Mouse (Mus musculus): ENCODE results near the gene Ifna15. TPM values are rescaled to one million over a fixed set of nuclear protein-coding genes. Genes with fewer than 3 reads are reported as not detected.

Ifna15 gene
- polyA plus RNA-seq, 1 experiment from 2014 or later: not detected

GRCm38 (mm10) chr4:88515250-88515649, 42.8 kb downstream of the Ifna15 start:
- whole genome bisulfite sequencing: 40% methylated on average over 2 of the region's 2 CpGs
- peaks cover 5% of the 10 kb centered on the region for H3K4me1 ChIP-seq (ENCODE audit: insufficient read depth)
- no peak for ATAC-seq (ENCODE audit: insufficient read depth)
- H3K9ac ChIP-seq: no peak overlapping the region
- H3K4me2 ChIP-seq: no peak overlapping the region
- H3K9me3 ChIP-seq (ENCODE audit: low read depth, low read length): no peaks in the 10 kb centered on the region
- DNase-seq: no peak
- no peak overlapping the region for H3K27ac ChIP-seq (ENCODE audit: low read depth)
- no peaks in the 10 kb centered on the region for H3K27me3 ChIP-seq (ENCODE audit: insufficient read depth, low read length)
- H3K36me3 ChIP-seq (ENCODE audit: insufficient read depth): no peaks in the 10 kb centered on the region
- H3K4me3 ChIP-seq (ENCODE audit: low read depth, low read length): no peak overlapping the region
- no peak for TF ChIP-seq CTCF (IDR thresholded peaks at IDR 0.05; ENCODE audit: low read depth)

DNA sequence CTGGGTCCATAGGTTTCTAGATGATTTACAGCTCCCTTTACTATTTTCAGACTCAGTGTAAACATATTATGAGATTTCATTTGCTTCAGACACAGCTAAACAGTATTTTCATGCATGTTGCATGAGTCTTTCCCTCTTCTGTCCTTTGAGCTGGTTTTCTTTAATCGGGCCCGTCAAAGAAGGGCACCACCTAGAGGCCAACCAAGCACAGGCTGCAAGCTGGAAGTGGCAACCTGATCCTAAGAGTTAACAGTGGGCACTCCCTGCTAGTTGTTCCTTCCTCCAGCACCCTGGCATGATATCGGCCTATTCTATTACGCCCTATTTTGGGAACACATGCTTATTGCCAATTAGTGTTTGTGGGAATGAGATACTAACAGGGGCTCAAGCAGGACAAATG, 43.6 kb downstream of the Ifna15 start:
- H3K27ac ChIP-seq (ENCODE audit: low read depth): no peak overlapping the region

DNA sequence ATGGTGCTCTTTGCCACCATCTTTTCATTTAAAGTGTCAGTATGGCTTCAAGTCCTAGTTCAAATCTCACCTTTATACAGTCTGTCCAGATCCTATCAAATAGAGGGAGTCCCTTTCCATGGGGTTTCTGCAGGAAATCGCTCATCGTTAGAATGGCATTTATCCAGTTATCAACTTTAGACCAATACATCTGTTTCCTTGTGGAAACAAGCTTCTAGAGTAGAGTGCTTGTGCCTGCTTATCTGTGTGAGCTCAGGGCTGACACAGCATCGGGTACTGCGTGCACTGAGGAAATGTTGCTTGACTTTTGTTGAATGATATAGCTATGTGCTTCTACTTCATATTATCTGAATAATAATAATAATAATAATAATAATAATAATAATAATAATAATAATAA, 44.3 kb downstream of the Ifna15 start:
- Histone ChIP-seq H3K9ac (no peak overlapping the region), H3K36me3 (ENCODE audit: insufficient read depth) (no peaks in the 10 kb centered on the region), H3K4me1 (ENCODE audit: insufficient read depth) (peaks cover 5% of the 10 kb centered on the region), H3K4me2 (no peak overlapping the region), H3K9me3 (ENCODE audit: low read depth, low read length) (no peaks in the 10 kb centered on the region), H3K27ac (ENCODE audit: low read depth) (no peak overlapping the region), H3K4me3 (ENCODE audit: low read depth, low read length) (no peak overlapping the region), H3K27me3 (ENCODE audit: insufficient read depth, low read length) (no peaks in the 10 kb centered on the region)
- ATAC-seq (ENCODE audit: insufficient read depth) (no peak), DNase-seq (no peak)
- TF ChIP-seq CTCF (IDR thresholded peaks at IDR 0.05; ENCODE audit: low read depth): no peak
- 86% methylated on average over 4 of the region's 4 CpGs for WGBS

More for the DNA sequence above, 43.6 kb downstream of the Ifna15 start:
- Histone ChIP-seq H3K27me3 (ENCODE audit: insufficient read depth, low read length) (no peaks in the 10 kb centered on the region), H3K9ac (no peak overlapping the region), H3K4me2 (no peak overlapping the region), H3K4me3 (ENCODE audit: low read depth, low read length) (no peak overlapping the region), H3K9me3 (ENCODE audit: low read depth, low read length) (no peaks in the 10 kb centered on the region), H3K4me1 (ENCODE audit: insufficient read depth) (peaks cover 5% of the 10 kb centered on the region), H3K36me3 (ENCODE audit: insufficient read depth) (no peaks in the 10 kb centered on the region)
- ATAC-seq (ENCODE audit: insufficient read depth): no peak
- TF ChIP-seq CTCF (IDR thresholded peaks at IDR 0.05; ENCODE audit: low read depth): peak; percentile 77
- whole genome bisulfite sequencing: 50% methylated on average over 4 of the region's 4 CpGs
- peak; percentile 76 for DNase-seq

Other genes starting within 250 kb of the Ifna15 start
- gene Hacd4, start 119.3 kb downstream of the Ifna15 start, polyA plus RNA-seq (2014; fragmentation: Nextera tagmentation; extraction: Ambion mirVana): 9.3 and 9.9 TPM in 2 replicates
- not detected in 2 replicates for gene Ifnb1, start 35.5 kb downstream of the Ifna15 start, polyA plus RNA-seq (2014; fragmentation: Nextera tagmentation; extraction: Ambion mirVana)
- gene Ifna14, start 13.6 kb upstream of the Ifna15 start, polyA plus RNA-seq (2014; fragmentation: Nextera tagmentation; extraction: Ambion mirVana): not detected in 2 replicates
- gene Ifna9, start 34.1 kb upstream of the Ifna15 start, polyA plus RNA-seq (2014; fragmentation: Nextera tagmentation; extraction: Ambion mirVana): not detected in 2 replicates
- not detected in 2 replicates for gene Ifna12, start 45.1 kb upstream of the Ifna15 start, polyA plus RNA-seq (2014; fragmentation: Nextera tagmentation; extraction: Ambion mirVana)
- gene C87499, start 76.2 kb upstream of the Ifna15 start, polyA plus RNA-seq (2014; fragmentation: Nextera tagmentation; extraction: Ambion mirVana): not detected in 2 replicates
- gene Ifna13, start 86.2 kb upstream of the Ifna15 start, polyA plus RNA-seq (2014; fragmentation: Nextera tagmentation; extraction: Ambion mirVana): not detected in 2 replicates
- not detected in 2 replicates for gene Ifna16, start 118.7 kb upstream of the Ifna15 start, polyA plus RNA-seq (2014; fragmentation: Nextera tagmentation; extraction: Ambion mirVana)
- not detected in 2 replicates for gene Ifna2, start 125.7 kb upstream of the Ifna15 start, polyA plus RNA-seq (2014; fragmentation: Nextera tagmentation; extraction: Ambion mirVana)
- gene Ifnab, start 133.1 kb upstream of the Ifna15 start, polyA plus RNA-seq (2014; fragmentation: Nextera tagmentation; extraction: Ambion mirVana): not detected in 2 replicates
- 1.1 TPM in 2 replicates for gene Gm26566, start 163.6 kb upstream of the Ifna15 start, polyA plus RNA-seq (2014; fragmentation: Nextera tagmentation; extraction: Ambion mirVana)
- 117 TPM in 2 replicates for gene Klhl9, start 164.2 kb upstream of the Ifna15 start, polyA plus RNA-seq (2014; fragmentation: Nextera tagmentation; extraction: Ambion mirVana)
- gene Gm13271, start 196.6 kb upstream of the Ifna15 start, polyA plus RNA-seq (2014; fragmentation: Nextera tagmentation; extraction: Ambion mirVana): not detected in 2 replicates
- 0.27 and 0.33 TPM in 2 replicates for gene Gm13283, start 201.9 kb upstream of the Ifna15 start, polyA plus RNA-seq (2014; fragmentation: Nextera tagmentation; extraction: Ambion mirVana)
- 0.60 TPM in 1 of 2 replicates, not detected in the other for gene Gm13290, start 215.6 kb upstream of the Ifna15 start, polyA plus RNA-seq (2014; fragmentation: Nextera tagmentation; extraction: Ambion mirVana)
- not detected in 2 replicates for gene Gm13289, start 218.7 kb upstream of the Ifna15 start, polyA plus RNA-seq (2014; fragmentation: Nextera tagmentation; extraction: Ambion mirVana)
- not detected in 2 replicates for gene Gm13272, start 221.6 kb upstream of the Ifna15 start, polyA plus RNA-seq (2014; fragmentation: Nextera tagmentation; extraction: Ambion mirVana)
- gene Ifnz, start 223.9 kb upstream of the Ifna15 start, polyA plus RNA-seq (2014; fragmentation: Nextera tagmentation; extraction: Ambion mirVana): 0.14 and 0.26 TPM in 2 replicates
- not detected in 2 replicates for gene Gm13276, start 227.5 kb upstream of the Ifna15 start, polyA plus RNA-seq (2014; fragmentation: Nextera tagmentation; extraction: Ambion mirVana)
- gene Gm13277, start 230.4 kb upstream of the Ifna15 start, polyA plus RNA-seq (2014; fragmentation: Nextera tagmentation; extraction: Ambion mirVana): not detected in 2 replicates
- gene Gm13278, start 233.3 kb upstream of the Ifna15 start, polyA plus RNA-seq (2014; fragmentation: Nextera tagmentation; extraction: Ambion mirVana): not detected in 2 replicates
- gene Gm13275, start 236.2 kb upstream of the Ifna15 start, polyA plus RNA-seq (2014; fragmentation: Nextera tagmentation; extraction: Ambion mirVana): not detected in 2 replicates
- not detected in 2 replicates for gene Gm13279, start 239.2 kb upstream of the Ifna15 start, polyA plus RNA-seq (2014; fragmentation: Nextera tagmentation; extraction: Ambion mirVana)
- 1.2 and 1.7 TPM in 2 replicates for gene Gm13285, start 241.4 kb upstream of the Ifna15 start, polyA plus RNA-seq (2014; fragmentation: Nextera tagmentation; extraction: Ambion mirVana)
- not detected in 2 replicates for gene Gm13287, start 245.0 kb upstream of the Ifna15 start, polyA plus RNA-seq (2014; fragmentation: Nextera tagmentation; extraction: Ambion mirVana)
- 0.09 TPM in 1 of 2 replicates, not detected in the other for gene Gm13288, start 247.3 kb upstream of the Ifna15 start, polyA plus RNA-seq (2014; fragmentation: Nextera tagmentation; extraction: Ambion mirVana)